Mouse (Mus musculus) thymus, adult 2 months (tissue): ENCODE results near the gene Ikbkg.

Experiments
- CTCF ChIP-seq: fragments of 200-500 bp; IDR thresholded peaks from 2 replicates; pipeline ENCODE4 v1.5.1; 2012; ENCODE audit warnings: mild to moderate bottlenecking, control low read depth, low read length, moderate library complexity, borderline replicate concordance; ENCODE audit not compliant: control insufficient read depth, poor library complexity, insufficient read depth; ENCODE audit errors: extremely low read depth
- POLR2A ChIP-seq: fragments of 200-500 bp; IDR thresholded peaks from 2 replicates; pipeline ENCODE4 v1.6.1; 2012; ENCODE audit warnings: mild to moderate bottlenecking, low read length, control low read depth, moderate library complexity; ENCODE audit not compliant: control insufficient read depth, poor library complexity, insufficient read depth; ENCODE audit errors: extremely low read depth

- no peak for TF ChIP-seq CTCF
- no peak for TF ChIP-seq POLR2A
Observed at GRCm38 (mm10) chrX:74413377-74413776, 20.3 kb downstream of the Ikbkg start.
